Mouse (Mus musculus) cerebral cortex, adult 2 months (tissue): Measurements from ENCODE around the gene Fam204a.

Experiments
- WGBS: fragments of 180-500 bp; shearing (Covaris S2); methylation state at CpG from one replicate; pipeline ENCODE4 v1.1.7; 2018; 5-methylcytosine and 5-hydroxymethylcytosine counted together

Fam204a gene

DNA sequence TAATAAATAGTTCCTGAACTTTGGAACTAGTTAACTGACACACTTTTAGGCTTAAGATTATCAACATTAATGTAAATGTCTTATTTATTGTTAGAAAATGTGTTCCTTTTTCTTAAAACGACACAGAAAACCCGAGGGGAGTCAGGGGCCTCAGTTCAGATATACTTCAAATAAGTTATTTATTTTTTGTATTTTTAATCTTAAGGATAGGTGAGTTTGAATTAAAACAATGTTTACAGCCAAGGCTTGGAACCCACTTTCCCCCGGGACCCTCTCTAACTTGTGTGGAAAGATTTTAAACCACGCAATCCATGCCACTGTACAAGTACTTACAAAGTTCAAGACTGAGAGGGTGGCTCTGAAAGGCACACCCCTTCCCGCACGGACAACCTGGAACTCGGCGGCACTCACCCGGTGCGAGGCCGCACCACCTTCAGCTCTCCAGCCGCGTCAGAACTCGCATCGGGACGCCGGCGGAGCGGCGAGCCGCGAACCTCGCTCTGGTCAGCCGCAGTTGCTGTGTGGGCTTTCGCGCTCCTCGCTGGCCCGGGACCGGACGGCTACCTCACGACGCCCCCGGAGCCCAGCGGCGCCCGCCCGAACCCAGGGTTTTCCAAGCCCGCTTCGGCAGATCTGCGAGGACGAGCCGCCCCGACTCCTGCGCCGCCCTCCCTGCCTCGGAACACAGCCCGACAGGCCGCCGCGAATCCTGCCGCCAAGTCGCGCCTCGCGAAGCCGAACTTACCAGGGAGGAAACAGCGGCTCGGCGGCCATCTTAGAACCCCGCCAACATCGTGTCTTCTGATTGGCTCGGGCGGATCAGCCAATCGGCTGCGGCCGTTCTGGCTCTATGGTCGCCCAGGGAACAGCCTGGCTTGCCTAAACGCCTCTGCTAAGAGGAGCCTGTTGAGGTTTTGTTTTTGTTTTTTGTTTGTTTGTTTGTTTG is at the start of gene Fam204a:
Gene Fam204a (minus strand): TSS at position 803 of the 946 bp plus-strand sequence.
- under 1% methylated on average over 68 of the region's 68 CpGs for WGBS

DNA sequence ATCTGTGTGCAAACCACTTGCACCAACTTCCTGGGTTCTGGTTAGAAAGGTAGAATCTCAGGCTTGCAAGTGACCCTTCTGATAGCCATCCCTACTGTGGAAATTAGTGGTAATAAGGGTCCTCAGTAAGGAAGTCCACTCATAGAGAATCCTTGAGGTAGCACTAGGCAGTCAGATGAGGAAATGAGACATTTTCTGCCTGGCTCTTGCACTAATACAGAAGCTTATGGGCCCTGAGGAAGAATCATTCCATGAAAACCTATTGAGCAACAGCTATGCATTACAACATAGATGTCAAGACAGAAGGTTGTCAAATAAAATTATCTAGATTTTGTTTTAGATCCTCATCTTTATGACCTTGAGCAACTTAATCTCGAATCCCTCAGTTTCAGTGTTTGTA is 39.3 kb upstream of the Fam204a start:
- WGBS, result 82% methylated on average over 1 of the region's 1 CpGs

DNA sequence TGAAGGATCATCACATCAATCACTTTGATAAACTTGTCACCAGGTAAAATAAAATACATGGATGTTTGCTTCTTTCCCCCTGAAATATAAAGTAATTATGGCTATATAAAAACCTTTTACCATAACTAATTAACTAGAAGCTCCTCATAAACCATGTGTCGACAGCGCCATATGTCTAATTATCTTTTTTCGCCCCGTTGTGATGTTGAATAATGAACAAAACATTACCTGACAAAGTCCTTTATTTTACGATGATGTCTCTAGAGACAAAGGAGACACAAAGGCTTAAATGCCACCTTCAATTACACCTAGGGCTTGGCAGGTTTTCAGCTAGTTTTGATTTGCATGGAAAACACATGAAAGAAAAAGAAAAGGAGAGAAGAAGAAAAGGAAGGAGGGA is 34.2 kb upstream of the Fam204a start:
- WGBS, result 56% methylated on average over 5 of the region's 5 CpGs

DNA sequence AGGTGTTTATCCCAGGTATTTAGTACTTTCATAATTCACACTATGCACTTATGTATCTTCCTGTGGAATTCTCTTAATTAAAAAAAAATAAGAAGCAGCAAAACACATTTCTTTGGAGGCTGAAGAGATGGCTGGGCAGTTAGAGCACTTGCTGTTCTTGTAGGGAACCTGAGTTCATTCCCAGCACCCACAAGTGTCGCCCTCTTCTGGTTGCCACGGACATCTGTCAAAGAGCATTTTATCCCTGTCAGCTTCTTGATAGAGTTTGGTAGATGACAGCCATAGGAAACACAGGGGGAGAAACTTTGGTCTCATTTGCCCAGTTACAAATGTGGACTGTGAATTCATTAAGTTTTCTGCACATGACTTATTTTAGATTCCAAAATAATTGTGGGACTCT is 25.5 kb upstream of the Fam204a start:
- 39% methylated on average over 2 of the region's 2 CpGs for WGBS

DNA sequence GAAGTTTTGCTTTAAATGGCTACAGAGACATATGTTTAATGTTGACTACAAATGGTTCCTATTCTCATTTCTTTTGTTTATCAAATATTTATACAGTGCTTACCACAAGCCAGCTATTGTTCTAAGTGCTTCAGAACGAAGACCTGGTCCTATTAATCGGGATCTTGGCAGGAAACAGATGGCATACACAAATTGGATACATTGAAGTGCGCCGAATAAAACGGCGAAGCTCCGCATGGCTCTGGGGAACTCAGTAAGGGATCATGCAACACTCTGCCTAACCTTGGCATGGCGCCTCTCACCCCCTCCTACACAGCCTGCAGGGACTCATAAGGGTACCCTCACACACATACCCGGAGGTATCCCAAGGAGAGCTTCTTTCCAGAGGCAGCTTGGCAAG is 24.7 kb upstream of the Fam204a start:
- WGBS, result 30% methylated on average over 9 of the region's 9 CpGs

DNA sequence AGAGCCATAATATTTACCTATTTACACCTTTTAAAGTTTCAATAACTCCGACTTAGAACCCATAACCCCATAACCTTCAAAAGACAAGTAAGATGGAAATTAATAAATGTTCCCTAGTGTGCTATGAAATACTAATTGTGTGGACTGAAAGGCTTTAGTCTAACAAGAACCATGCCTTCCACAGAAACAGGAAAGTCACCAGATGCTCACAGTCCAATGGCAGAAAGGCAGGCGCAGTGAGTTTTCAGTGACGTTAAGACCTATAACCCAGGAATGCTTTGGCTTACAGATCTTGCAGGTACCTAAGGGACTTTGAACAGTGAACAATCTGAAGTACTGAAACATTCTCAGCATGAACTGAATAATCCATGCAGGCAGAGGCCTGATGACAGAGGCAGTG is 18.7 kb upstream of the Fam204a start:
- WGBS, result 91% methylated on average over 3 of the region's 3 CpGs

DNA sequence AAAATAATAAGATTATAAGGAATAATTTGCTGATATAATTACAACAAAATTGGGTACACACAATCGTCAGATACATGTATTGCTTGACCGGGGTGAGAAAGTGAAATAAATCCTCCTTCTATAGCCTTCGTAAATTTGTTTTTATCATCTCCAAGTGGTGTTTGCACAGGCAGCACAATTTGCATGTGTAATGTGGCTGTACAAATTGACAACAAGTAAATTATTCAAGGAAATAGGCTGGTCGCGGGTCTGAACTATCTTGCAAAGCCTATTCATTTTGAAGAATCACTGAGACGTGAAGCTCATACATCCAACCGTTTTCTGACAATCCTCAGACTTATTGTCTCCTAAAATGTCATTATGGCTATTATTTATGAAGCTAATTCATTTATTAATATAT is 16.1 kb upstream of the Fam204a start:
- 80% methylated on average over 7 of the region's 7 CpGs for whole genome bisulfite sequencing

DNA sequence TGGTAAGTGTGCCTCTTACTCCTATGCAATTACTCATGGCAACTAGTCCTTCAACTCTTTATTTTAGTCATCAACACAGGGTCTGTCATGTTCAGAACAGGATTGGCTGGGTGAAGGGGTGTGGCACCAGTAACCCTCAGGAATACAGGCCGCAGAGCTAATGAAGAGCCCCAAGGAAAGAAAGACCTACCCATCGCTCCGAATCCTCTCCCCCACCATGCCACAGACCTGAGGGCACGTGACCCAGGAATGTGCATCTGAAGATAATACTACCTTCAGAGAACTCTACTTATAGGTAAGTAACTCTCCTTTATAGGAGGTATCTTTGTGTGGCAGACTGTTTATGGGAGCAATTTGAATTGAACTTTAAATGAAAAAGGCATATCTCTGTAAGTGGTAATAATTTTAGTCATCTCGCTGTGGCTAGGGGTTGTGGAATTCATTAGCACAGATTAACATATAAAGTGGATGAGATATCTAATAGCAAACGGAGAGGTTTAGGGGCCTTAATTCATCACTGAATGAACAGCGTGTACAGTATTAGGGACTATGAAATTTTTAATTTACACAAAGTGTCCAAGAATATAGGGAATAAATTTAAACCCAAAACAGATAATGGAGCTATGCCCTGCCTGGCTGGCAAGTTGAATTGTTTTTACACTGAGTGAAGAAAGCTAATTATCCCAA is 15.6 kb upstream of the Fam204a start:
- WGBS, result 83% methylated on average over 7 of the region's 7 CpGs

DNA sequence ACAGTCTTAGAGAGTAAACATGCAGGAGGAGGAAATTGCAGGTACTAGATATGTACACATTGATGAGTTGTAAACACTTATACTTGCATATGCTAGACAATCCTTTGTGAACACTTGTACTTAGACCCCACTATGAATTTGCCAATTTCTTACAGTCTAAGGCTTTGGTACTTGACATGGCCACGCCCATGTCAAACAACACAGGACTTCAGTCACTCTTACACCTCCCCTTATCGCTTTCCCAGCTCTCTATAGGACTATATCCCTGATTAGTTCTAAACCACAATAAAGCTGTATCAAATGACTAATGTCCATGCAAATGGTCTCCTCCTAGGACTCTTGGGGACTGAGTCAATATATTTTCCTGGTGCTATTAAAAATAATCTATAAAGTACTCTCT is 5.0 kb upstream of the Fam204a start:
- WGBS, result 89% methylated on average over 2 of the region's 2 CpGs

DNA sequence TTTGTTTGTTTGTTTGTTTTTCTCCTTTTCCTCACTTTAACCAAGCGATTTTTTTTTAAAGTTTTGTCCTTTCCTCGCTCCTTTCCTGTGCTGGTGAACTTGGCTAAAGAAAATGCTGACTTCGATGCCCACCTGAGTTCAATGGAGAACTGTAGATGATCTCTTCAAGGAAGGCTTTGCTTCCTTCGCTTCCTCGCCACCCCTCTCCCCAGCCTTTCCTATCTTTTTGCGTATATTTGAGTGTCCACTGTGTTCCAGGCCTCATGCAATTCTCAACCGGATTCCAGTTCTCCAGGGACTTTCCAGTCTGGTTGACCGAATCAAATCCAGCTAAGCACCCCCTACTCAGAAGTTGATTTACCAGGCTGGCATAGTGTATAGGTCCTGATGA is 339 bp upstream of the Fam204a start:
- WGBS, result 50% methylated on average over 8 of the region's 8 CpGs

DNA sequence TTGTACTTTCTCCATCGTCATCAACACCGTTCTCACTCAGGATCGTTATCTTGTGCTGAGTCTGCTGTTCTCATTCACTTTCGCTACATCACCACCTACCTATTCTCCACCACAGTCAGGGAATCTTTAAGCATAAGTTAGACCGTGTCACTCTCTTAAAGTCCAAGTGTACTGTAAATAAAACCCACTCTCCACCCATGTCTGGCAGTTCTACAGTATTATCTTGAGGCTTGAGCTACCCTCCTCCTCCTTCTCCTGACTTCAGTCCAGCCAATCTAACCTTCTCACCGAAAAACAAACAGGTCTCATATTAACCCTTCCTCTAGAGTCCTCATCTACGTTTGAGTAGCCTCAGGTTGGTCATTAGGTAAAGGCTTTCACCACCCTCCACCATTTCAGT is 7.1 kb downstream of the Fam204a start:
- WGBS, result 77% methylated on average over 7 of the region's 7 CpGs

DNA sequence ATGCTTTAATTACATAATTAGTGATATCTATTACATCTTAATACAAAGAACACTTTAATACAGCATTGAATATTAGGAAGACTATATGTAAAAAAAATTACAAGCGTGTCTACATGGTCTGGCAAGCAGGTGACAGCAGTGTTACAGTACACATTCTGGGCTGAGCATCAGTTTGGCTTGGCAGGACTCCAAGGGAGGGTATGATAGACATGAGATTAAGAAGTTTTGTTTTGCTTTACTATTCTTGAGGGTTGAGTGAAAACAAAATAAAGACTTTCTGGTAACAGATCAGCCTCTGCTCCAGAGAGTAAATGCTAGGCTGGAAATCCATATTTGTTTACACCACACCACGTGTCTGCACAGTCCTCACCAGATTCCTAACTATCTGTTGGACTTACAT is 8.5 kb downstream of the Fam204a start:
- WGBS, result 54% methylated on average over 2 of the region's 2 CpGs

DNA sequence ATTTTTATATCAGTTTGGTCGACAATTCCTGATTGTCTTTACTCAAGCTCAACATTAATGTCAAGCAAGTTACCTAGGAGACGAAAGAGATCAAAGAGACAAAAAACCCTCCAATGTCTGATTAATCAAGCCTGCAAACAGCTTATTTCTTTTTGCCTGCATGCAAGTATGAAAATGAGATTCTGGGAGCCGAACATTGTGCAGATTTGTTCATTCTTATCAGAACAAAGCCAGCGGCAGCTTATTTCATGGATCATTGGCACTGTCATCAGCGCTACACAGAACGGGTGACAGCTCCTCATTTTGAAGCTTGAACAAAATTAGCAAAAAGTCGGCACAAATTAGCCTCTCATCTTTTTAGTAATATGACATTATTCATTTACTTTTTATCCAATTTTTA is 22.3 kb downstream of the Fam204a start:
- WGBS, result 69% methylated on average over 7 of the region's 7 CpGs

DNA sequence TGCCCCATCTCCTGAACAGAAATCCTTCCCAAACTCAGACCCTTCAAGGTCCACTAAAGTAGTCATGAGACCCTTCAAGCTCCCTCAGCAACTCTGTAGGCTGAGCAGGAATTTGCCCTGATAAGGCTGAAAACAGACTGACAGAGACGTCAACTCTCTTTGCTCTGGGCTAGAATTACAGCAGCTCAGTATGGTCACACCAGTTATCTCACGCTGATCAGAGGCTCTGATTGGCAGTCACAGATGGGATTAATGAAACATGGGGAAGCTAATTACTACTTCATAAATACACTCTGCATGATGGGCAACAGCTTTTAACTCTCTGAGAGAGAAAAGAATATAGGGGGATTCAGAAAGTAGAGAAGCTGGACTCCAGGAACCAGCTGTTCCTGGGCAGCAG is 26.2 kb downstream of the Fam204a start:
- 84% methylated on average over 2 of the region's 2 CpGs for WGBS

DNA sequence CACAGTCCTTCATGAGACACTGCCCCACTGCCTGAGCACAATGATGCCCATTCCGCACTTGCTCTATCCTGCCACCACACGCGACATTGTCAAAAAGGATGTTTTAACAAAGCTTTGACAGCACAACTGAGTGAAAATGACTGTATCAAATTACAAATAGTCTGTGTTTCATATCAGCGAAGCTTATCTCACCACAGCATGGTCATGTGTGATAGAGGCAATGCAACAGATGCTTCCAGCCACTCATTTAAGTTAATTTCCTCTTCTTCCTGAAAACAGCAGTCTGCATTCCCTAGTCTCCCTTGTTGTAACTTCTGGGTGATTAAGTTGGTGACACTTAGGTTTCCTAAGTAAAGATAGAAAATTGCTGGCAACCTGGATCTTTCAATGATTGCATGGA is 33.7 kb downstream of the Fam204a start:
- 93% methylated on average over 4 of the region's 4 CpGs for WGBS

DNA sequence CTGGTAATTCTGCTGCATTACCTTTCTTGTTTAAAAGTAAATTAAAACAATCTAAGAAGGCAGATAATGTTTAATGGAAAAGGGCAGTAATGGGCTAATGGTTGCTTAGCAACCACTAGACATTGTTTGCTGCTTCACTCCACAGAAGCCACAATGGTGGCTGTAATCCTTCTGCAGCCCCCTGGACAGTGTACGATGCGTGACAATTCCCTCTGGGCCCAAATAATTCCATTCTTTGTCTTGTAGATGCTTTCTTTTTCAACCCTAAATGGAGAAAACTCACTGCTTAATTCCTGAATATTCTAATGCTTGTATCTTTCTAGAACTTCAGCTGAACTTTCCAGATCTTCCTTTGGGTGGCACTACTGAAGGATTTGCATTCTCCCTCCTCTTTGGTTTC is 37.3 kb downstream of the Fam204a start:
- 84% methylated on average over 2 of the region's 2 CpGs for WGBS

DNA sequence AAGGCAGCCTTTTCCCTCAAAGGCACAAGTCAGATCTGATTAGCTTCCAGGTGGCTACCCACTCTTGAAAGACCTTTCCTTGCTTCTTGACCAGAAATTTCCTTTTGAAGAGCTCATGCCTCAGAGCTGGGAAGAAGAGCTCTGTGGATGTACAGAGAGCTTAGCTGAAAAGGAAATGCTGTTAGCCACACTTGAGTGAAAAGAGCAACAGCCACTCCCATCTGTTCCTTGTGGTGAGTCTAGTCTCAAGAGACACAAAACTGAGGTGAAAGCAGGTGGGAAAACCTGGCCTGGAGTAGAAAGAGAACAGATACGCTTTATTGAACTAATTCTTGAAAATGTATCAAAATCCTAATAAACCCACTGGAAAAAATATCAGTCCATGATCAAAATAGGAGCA is 43.6 kb downstream of the Fam204a start:
- 98% methylated on average over 1 of the region's 1 CpGs for WGBS

DNA sequence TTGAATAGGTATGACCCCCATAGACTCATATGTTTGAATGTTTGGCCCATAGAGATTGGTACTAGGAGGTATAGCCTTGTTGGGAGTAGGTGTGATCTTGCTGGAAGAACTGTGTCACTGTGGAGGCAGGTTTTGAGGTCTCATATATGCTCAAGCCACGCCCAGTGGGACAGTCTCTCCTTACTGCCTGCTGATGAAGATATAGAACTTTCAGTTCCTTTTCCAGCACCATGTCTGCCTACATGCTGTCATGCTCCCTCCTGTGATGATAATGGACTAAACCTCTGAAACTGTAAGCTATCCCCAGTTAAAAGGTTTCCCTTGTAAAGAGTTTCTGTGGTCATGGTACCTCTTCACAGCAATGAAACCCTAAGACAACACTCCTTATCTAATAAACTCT is 44.3 kb downstream of the Fam204a start:
- 92% methylated on average over 1 of the region's 1 CpGs for WGBS

DNA sequence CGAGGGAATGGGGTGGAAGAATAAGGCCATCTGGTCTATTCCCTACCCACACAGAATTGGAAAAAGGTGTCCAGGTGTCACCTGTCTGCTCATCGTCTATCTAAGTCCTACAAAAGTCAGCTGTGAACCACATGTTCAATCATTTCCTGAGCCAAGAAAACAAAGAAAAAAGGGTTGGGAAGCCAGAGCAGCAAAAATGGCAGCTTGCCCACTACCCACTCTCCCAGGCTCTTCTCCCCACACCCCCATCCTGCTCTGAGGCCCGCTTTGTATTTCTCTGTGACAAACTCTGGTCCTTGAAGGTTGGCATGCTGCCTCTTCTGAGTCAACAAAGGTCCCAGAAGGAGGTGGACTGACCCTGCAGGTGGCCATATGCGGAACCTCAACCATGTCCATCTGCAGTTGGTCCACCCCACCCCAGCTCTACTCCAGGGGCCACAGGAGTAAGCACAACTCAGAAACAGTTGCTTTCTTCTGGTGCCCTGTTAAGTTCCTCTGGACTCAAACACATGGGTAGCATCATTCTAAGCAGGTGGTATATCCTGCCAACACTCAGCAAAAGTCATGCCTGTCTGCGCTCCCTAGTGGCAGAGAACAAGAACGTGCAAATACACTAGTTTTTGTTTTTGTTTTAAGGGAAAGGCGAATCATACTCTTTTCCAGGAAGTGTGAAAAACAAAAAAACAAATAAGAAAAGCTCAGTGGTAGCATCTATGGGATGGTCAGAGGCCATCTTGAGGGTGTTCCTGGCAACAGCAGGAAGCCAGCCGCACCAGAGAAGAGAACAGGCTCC is 47.5 kb downstream of the Fam204a start:
- WGBS, result 65% methylated on average over 8 of the region's 8 CpGs

DNA sequence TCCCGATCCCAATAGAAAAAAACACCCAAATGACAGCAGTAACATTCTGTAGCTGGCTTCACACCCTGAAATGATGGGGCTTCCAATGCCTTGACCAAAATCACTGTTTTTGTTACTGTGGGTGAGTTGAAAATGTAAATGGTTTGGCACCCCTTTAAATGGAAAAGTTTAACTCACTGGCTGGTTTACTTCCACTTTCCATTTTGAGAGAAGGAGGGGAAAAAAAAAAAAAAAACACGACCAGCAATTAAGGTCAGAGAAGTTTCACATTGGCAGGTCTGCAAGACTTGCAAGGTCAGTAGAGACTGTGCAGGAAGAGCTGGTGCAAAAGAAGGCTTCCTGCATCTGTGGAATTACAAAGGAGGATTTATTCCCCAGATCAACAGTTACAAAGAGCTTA is 61.1 kb downstream of the Fam204a start:
- whole genome bisulfite sequencing, result 53% methylated on average over 2 of the region's 2 CpGs

DNA sequence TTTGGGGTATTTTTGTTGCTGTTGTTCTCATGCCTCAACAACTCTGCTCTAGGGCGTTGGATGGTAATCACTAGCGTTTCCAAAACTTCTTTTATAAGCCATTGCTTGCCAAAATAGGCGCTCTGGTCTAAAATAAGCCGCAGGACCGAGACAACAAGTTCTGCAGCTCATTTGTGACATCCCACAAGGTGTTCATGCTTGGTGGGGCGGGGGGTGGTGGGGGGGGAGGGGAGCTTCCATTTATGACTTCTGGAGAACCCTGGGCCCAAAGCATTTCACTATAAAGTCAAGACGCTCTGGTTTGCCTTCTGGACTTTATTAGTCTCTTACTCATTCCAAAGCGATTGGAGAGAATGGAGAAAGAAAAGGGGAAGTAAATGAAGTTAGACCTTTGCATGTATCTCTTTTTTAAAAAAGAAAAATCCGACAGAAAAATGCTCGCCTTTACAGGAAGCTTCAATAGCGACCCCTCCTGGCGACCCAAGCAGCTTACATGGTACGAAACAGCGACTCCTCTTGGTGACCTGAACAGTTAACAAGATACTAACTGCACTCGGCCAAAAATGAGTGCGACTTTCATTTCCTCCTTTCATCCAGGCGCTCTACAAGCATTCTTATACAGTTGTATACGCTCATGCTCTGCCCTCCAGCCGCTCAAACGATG is 65.8 kb downstream of the Fam204a start:
- 22% methylated on average over 20 of the region's 20 CpGs for WGBS

DNA sequence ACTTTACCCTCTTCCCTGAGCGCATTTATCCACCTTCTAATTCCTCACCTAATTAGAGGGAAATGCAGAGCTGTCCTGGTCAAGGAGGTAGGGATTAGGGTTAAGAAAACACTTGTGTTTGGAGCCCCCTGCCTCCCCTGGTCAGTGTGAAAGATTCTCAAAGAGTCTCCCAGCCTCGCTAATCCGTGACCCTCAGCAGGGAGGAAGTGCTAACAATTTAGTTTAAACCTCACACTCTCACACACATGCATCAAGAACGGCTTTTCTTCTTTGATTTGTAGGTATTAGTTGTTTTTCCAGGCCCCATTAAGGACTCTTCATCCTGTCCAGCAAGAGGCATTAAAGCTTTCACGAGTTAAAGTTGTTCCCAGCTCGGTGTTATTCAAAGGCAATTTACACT is 66.7 kb downstream of the Fam204a start:
- WGBS, result 60% methylated on average over 6 of the region's 6 CpGs
